Comparison of ENCODE assay signal across 28 mouse cellular contexts in the genomic region with DNA sequence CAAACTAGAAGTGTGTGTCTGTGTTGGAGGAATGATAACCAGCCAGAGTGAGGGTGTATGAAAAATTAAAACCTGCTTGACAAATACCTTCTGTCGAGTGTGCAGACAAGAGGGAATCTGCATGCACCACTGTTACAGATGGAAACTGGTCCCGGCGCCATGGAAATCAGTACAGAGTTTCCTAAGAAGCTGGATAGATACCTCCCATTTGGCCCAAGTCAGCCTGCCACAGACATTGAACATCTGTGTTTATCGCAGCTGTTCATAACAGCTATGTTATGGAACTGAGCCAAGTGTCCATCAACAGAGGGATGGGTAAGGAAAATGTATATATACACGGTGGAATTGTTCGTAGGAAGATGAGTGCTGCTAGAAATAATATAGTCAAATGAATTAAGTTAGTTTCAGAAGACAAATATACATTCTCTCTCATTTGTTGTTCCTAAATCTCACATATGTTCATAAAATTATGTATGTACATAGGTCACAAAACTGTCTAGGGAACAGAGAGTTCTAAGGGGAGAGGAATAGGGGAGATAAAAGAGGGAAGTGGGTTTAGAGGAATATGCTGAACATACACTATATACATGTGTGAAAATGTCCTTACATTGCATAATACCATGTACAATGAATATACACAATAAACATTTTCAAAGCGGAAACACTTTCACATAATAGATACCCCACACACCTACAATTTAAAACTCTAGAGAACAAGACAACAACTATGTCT. TPM values are rescaled to one million over a fixed set of nuclear protein-coding genes. Genes with fewer than 3 reads are reported as not detected.
A peak's percentile ranks its signal among the peaks of the same experiment; 100 is the strongest.
DNase-seq lines count a peak whose midpoint lies in the region; ATAC-seq and TF ChIP-seq lines count a peak whose summit lies in the region.
"Had no signal": no experiment of that assay in that cellular context is flagged by ENCODE, and none has a peak within 500 bp of the region (broad histone marks: within the 10 kb centered on the region; RNA-seq: fewer than 3 reads in every experiment).

No protein-coding gene starts in this region.

- WGBS in forebrain, embryonic 13.5 days, result 79% methylated on average over 7 of the region's 7 CpGs
- 89% methylated on average over 7 of the region's 7 CpGs for WGBS in forebrain, embryonic 10.5 days
- WGBS in stomach, embryonic 14.5 days, result 38% methylated on average over 7 of the region's 7 CpGs
- 48% methylated on average over 7 of the region's 7 CpGs for WGBS in stomach, postnatal 0 days

- H3K9ac ChIP-seq in forebrain, embryonic 13.5 days, result no peak overlapping the region
- no peak overlapping the region for H3K9ac ChIP-seq in stomach, embryonic 14.5 days (replicated peaks; ENCODE audit: low read depth, low read length)
- no peak overlapping the region for H3K9ac ChIP-seq in stomach, postnatal 0 days (ENCODE audit: low read length)
- H3K9ac ChIP-seq: embryonic facial prominence, embryonic 15.5 days; neural tube, embryonic 13.5 days had no signal

- no peaks in the 10 kb centered on the region for H3K36me3 ChIP-seq in forebrain, embryonic 13.5 days (ENCODE audit: poor library complexity, severe bottlenecking)
- no peaks in the 10 kb centered on the region for H3K36me3 ChIP-seq in forebrain, embryonic 10.5 days (replicated peaks)
- H3K36me3 ChIP-seq in stomach, embryonic 14.5 days (ENCODE audit: control insufficient read depth, insufficient read depth, low read length), result no peaks in the 10 kb centered on the region
- H3K36me3 ChIP-seq in stomach, postnatal 0 days (ENCODE audit: control insufficient read depth, insufficient read depth, low read length), result no peaks in the 10 kb centered on the region
- H3K36me3 ChIP-seq: embryonic facial prominence, embryonic 15.5 days; midbrain, embryonic 10.5 days; neural tube, embryonic 13.5 days had no signal

- H3K9me3 ChIP-seq in forebrain, embryonic 13.5 days (replicated peaks), result no peaks in the 10 kb centered on the region
- no peaks in the 10 kb centered on the region for H3K9me3 ChIP-seq in forebrain, embryonic 10.5 days
- H3K9me3 ChIP-seq in stomach, embryonic 14.5 days (ENCODE audit: control insufficient read depth, low read depth, low read length), result no peaks in the 10 kb centered on the region
- no peaks in the 10 kb centered on the region for H3K9me3 ChIP-seq in stomach, postnatal 0 days (ENCODE audit: control insufficient read depth, low read length)
- H3K9me3 ChIP-seq: embryonic facial prominence, embryonic 15.5 days; midbrain, embryonic 10.5 days; neural tube, embryonic 13.5 days had no signal

- H3K27me3 ChIP-seq in forebrain, embryonic 13.5 days, result no peaks in the 10 kb centered on the region
- H3K27me3 ChIP-seq in forebrain, embryonic 10.5 days (ENCODE audit: poor library complexity, severe bottlenecking), result no peaks in the 10 kb centered on the region
- H3K27me3 ChIP-seq in stomach, embryonic 14.5 days (ENCODE audit: control insufficient read depth, insufficient read depth, low read length), result no peaks in the 10 kb centered on the region
- no peaks in the 10 kb centered on the region for H3K27me3 ChIP-seq in stomach, postnatal 0 days (ENCODE audit: control insufficient read depth, insufficient read depth, low read length)
- H3K27me3 ChIP-seq: embryonic facial prominence, embryonic 15.5 days; neural tube, embryonic 13.5 days had no signal

- H3K27ac ChIP-seq in forebrain, embryonic 13.5 days, result no peak overlapping the region
- no peak overlapping the region for H3K27ac ChIP-seq in forebrain, embryonic 10.5 days
- no peak overlapping the region for H3K27ac ChIP-seq in stomach, embryonic 14.5 days (ENCODE audit: low read length)
- no peak overlapping the region for H3K27ac ChIP-seq in stomach, postnatal 0 days (replicated peaks)
- H3K27ac ChIP-seq: embryonic facial prominence, embryonic 15.5 days; macrophage; midbrain, embryonic 10.5 days; neural tube, embryonic 13.5 days had no signal

- no peak for DNase-seq in forebrain, embryonic 10.5 days (ENCODE audit: extremely low spot score, low spot score)
- peak; percentile 23 for DNase-seq in heart, postnatal 4 days
- DNase-seq in heart, postnatal 36 days, result no peak
- no peak for DNase-seq in stomach, postnatal 0 days (ENCODE audit: low spot score)
- peak; percentile 56 to 76 for DNase-seq in lung, postnatal 4 days
- DNase-seq in spleen, postnatal 36 days (ENCODE audit: low spot score in 2 of 2), result no peak
- DNase-seq: adrenal gland, postnatal 10 days; cerebellum, postnatal 10 days; gastrocnemius, postnatal 10 days; kidney, adult 8-10 months; kidney, postnatal 25 days; right cerebral cortex, adult 18-20 months; thymus, adult 18-20 months had no signal

- intact Hi-C loops in heart, postnatal 36 days (cut with DNase I), result no loop called here

- H3K4me2 ChIP-seq in forebrain, embryonic 13.5 days, result no peak overlapping the region
- no peak overlapping the region for H3K4me2 ChIP-seq in stomach, embryonic 14.5 days (replicated peaks; ENCODE audit: low read depth, low read length)
- no peak overlapping the region for H3K4me2 ChIP-seq in stomach, postnatal 0 days (replicated peaks; ENCODE audit: low read depth)
- H3K4me2 ChIP-seq: embryonic facial prominence, embryonic 15.5 days; neural tube, embryonic 13.5 days had no signal

- H3K4me1 ChIP-seq in forebrain, embryonic 13.5 days, result peaks cover 14% of the 10 kb centered on the region
- H3K4me1 ChIP-seq in forebrain, embryonic 10.5 days, result no peaks in the 10 kb centered on the region
- H3K4me1 ChIP-seq in stomach, embryonic 14.5 days (ENCODE audit: control insufficient read depth, insufficient read depth, low read length), result no peaks in the 10 kb centered on the region
- H3K4me1 ChIP-seq in stomach, postnatal 0 days (replicated peaks; ENCODE audit: control insufficient read depth, insufficient read depth), result no peaks in the 10 kb centered on the region
- H3K4me1 ChIP-seq: embryonic facial prominence, embryonic 15.5 days had no signal

- ATAC-seq in forebrain, embryonic 13.5 days, result 0 out of 2 replicates have a peak, but pooled peaks have one; percentile 24
- ATAC-seq in stomach, embryonic 14.5 days (ENCODE audit: insufficient number of reproducible peaks, insufficient read depth, low FRiP score, low read depth), result peak; percentile 46; the same call in 1 of the 2 replicates
- no peak for ATAC-seq in stomach, postnatal 0 days (ENCODE audit: low FRiP score, low TSS enrichment)
- ATAC-seq: CD4-positive, CD25-positive, alpha-beta regulatory T cell, adult 4 months; inflammation-experienced regulatory T-cells, adult 6 months; Patski had no signal

- no peak for TF ChIP-seq EP300 in stomach, postnatal 0 days (optimal IDR thresholded peaks at IDR 0.05)

- H3K4me3 ChIP-seq in forebrain, embryonic 13.5 days, result no peak overlapping the region
- no peak overlapping the region for H3K4me3 ChIP-seq in forebrain, embryonic 10.5 days
- no peak overlapping the region for H3K4me3 ChIP-seq in stomach, embryonic 14.5 days (ENCODE audit: low read depth, low read length)
- H3K4me3 ChIP-seq in stomach, postnatal 0 days (ENCODE audit: low read depth, low read length), result no peak overlapping the region
- H3K4me3 ChIP-seq: embryonic facial prominence, embryonic 15.5 days; midbrain, embryonic 10.5 days; neural tube, embryonic 13.5 days had no signal

- no peak for TF ChIP-seq CTCF in stomach, postnatal 0 days (IDR thresholded peaks at IDR 0.05; ENCODE audit: low read depth)

RNA-seq across cellular contexts. Expression of a gene that starts 9.3 kb away (rescaled TPM):
- polyA plus RNA-seq in forebrain, embryonic 13.5 days (2015; fragmentation: Nextera tagmentation; extraction: Ambion mirVana), result 0.10 TPM in 2 replicates
- 0.05 TPM in 2 replicates for polyA plus RNA-seq in forebrain, embryonic 10.5 days (2016; fragmentation: Nextera tagmentation; extraction: Ambion mirVana)
- 100 to 1,000 TPM; 199 to 200 TPM for total RNA-seq in heart, postnatal 4 days (2021)
- total RNA-seq in heart, postnatal 36 days (2021), result 100 to 1,000 TPM; 276 to 293 TPM
- 0.13 and 0.17 TPM in 2 replicates for polyA plus RNA-seq in stomach, embryonic 14.5 days (2014; fragmentation: Nextera tagmentation; extraction: Ambion mirVana)
- polyA plus RNA-seq in stomach, postnatal 0 days (2015; fragmentation: Nextera tagmentation; extraction: Ambion mirVana), result 0.06 and 0.11 TPM in 2 replicates
- polyA plus RNA-seq: midbrain, embryonic 10.5 days; Patski had no signal

RNA-seq across cellular contexts. Expression of a gene that starts 13.6 kb away (rescaled TPM):
- 4.1 and 4.5 TPM in 2 replicates for polyA plus RNA-seq in forebrain, embryonic 13.5 days (2015; fragmentation: Nextera tagmentation; extraction: Ambion mirVana)
- polyA plus RNA-seq in forebrain, embryonic 10.5 days (2016; fragmentation: Nextera tagmentation; extraction: Ambion mirVana), result 1.8 and 3.0 TPM in 2 replicates
- 1 to 10 TPM; 8.3 to 8.4 TPM for total RNA-seq in heart, postnatal 4 days (2021)
- total RNA-seq in heart, postnatal 36 days (2021), result 10 to 100 TPM in 1 of 2 experiments, 1 to 10 TPM in 1; 10.0 to 10.5 TPM
- polyA plus RNA-seq in stomach, embryonic 14.5 days (2014; fragmentation: Nextera tagmentation; extraction: Ambion mirVana), result 5.0 and 7.3 TPM in 2 replicates
- 3.5 and 3.8 TPM in 2 replicates for polyA plus RNA-seq in stomach, postnatal 0 days (2015; fragmentation: Nextera tagmentation; extraction: Ambion mirVana)

RNA-seq across cellular contexts. Expression of a gene that starts 59.3 kb away (rescaled TPM):
- polyA plus RNA-seq in forebrain, embryonic 13.5 days (2015; fragmentation: Nextera tagmentation; extraction: Ambion mirVana), result not detected in 2 replicates
- 0.27 and 0.50 TPM in 2 replicates for polyA plus RNA-seq in forebrain, embryonic 10.5 days (2016; fragmentation: Nextera tagmentation; extraction: Ambion mirVana)
- total RNA-seq in heart, postnatal 4 days (2021), result not detected
- not detected for total RNA-seq in heart, postnatal 36 days (2021)
- polyA plus RNA-seq in stomach, embryonic 14.5 days (2014; fragmentation: Nextera tagmentation; extraction: Ambion mirVana), result not detected in 2 replicates
- polyA plus RNA-seq in stomach, postnatal 0 days (2015; fragmentation: Nextera tagmentation; extraction: Ambion mirVana), result not detected in 2 replicates
- total RNA-seq: adrenal gland, postnatal 10 days; gastrocnemius, postnatal 10 days; left cerebral cortex, adult 18-20 months; left cerebral cortex, postnatal 36 days; liver, adult 2 months had no signal
- polyA plus RNA-seq: CD4-positive, CD25-positive, alpha-beta regulatory T cell, adult 4 months; embryonic facial prominence, embryonic 15.5 days; heart, embryonic 14.5 days; hindbrain, embryonic 11.5 days; inflammation-experienced regulatory T-cells, adult 6 months; liver, adult 2 months; macrophage; midbrain, embryonic 10.5 days; neural tube, embryonic 13.5 days; Patski; urinary bladder, adult 2 months had no signal

Comparison
In these comparisons a context has a peak if more than half of its experiments do, and no peak if none do; other contexts are left out.
1. DNase-seq: peak in heart, postnatal 4 days (single experiment) and lung, postnatal 4 days (2 of 2); none in forebrain, embryonic 10.5 days (single experiment), heart, postnatal 36 days (0 of 2), stomach, postnatal 0 days (single experiment) and spleen, postnatal 36 days (0 of 2).